Mouse (Mus musculus) embryonic facial prominence, embryonic 15.5 days (tissue): ENCODE results near the gene Art2b. TPM values are rescaled to one million over a fixed set of nuclear protein-coding genes. Genes with fewer than 3 reads are reported as not detected.
"Not testable (repeated sequence)": the region's sequence is repeated elsewhere in the genome, so short reads cannot be mapped to it uniquely, and the experiment has no call there.

Experiments
- ATAC-seq: fragments of 200-750 bp; cut with Nextera tagmentation; 2 replicates; pipeline ENCODE4 v1.8.0; 2017; ENCODE audit warnings: low read depth, moderate TSS enrichment; ENCODE audit not compliant: insufficient number of reproducible peaks, low FRiP score, low TSS enrichment
- H3K27ac ChIP-seq: fragments of 300-500 bp; sonication (generic); replicated peaks from 2 replicates; pipeline ENCODE4 v1.5.1; 2015; ENCODE audit warnings: mild to moderate bottlenecking, inconsistent platforms
- H3K27me3 ChIP-seq: fragments of 300-500 bp; sonication (generic); 2 replicates; pipeline ENCODE4 v1.6.1; 2015; ENCODE audit warnings: inconsistent platforms
- H3K36me3 ChIP-seq: fragments of 300-500 bp; sonication (generic); 2 replicates; pipeline ENCODE4 v1.6.1; 2015; ENCODE audit warnings: mild to moderate bottlenecking, inconsistent platforms
- H3K4me1 ChIP-seq: fragments of 300-500 bp; sonication (generic); 2 replicates; pipeline ENCODE4 v1.6.1; 2015; ENCODE audit warnings: inconsistent platforms
- H3K4me2 ChIP-seq: fragments of 300-500 bp; sonication (generic); replicated peaks from 2 replicates; pipeline ENCODE4 v1.6.1; 2015; ENCODE audit warnings: mild to moderate bottlenecking, inconsistent platforms
- H3K4me3 ChIP-seq: fragments of 300-500 bp; sonication (generic); replicated peaks from 2 replicates; pipeline ENCODE4 v1.5.1; 2015; ENCODE audit warnings: mild to moderate bottlenecking, inconsistent platforms
- H3K9ac ChIP-seq: fragments of 300-500 bp; sonication (generic); 2 replicates; pipeline ENCODE4 v1.6.1; 2015; ENCODE audit warnings: inconsistent platforms
- H3K9me3 ChIP-seq: fragments of 300-500 bp; sonication (generic); replicated peaks from 2 replicates; pipeline ENCODE4 v1.6.1; 2016; ENCODE audit warnings: inconsistent platforms
- WGBS: fragments of 180-500 bp; shearing (Covaris S2); methylation state at CpG from one replicate; pipeline ENCODE4 v1.1.7; 2015; 5-methylcytosine and 5-hydroxymethylcytosine counted together
- polyA plus RNA-seq: library from polyadenylated mRNA; unstranded; fragments of >200 nt; fragmentation: Nextera tagmentation; extraction: Ambion mirVana; gene quantifications from 2 replicates; pipeline ENCODE4 v1.2.1, GENCODE M21; 2015

Gene Art2b
- polyA plus RNA-seq: not detected in 2 replicates

GRCm38 (mm10) chr7:101585408-101585807 is at the start of gene Art2b:
TSS of gene Art2b (minus strand) at chr7:101585600.
- Histone ChIP-seq H3K4me3 (no peak within 1 kb of the TSS), H3K9me3 (no peaks in the 10 kb centered on the region), H3K27me3 (no peaks in the 10 kb centered on the region), H3K9ac (no peak within 1 kb of the TSS), H3K4me2 (no peak within 1 kb of the TSS), H3K36me3 (no peaks in the 10 kb centered on the region), H3K4me1 (no peaks in the 10 kb centered on the region), H3K27ac (no peak within 1 kb of the TSS)
- 84% methylated on average over 5 of the region's 5 CpGs for WGBS
- no peak for ATAC-seq

DNA sequence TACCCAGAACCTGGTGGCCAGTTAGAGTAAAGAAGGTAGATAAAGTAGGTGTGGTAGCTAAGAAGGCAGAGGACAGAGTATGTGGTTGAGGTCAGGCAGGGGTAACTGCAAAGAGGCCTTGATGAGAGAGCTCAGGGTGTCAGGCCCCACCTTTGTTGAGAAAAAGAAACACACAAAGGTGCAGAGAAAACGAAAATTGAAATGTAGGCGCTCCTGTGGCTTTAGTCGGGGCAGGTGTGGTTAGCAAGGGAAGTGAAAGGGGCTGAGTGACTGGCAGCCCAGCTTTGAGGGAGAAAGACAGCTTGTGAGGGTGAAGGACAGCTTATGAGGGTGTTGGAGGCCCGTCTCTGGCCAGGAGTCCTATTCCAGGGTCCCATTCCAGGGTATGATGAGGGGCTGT is 49.1 kb upstream of the Art2b start:
- 70% methylated on average over 4 of the region's 4 CpGs for WGBS

GRCm38 (mm10) chr7:101633629-101634177 is 48.3 kb upstream of the Art2b start:
- Histone ChIP-seq H3K27me3 (no peaks in the 10 kb centered on the region), H3K9me3 (no peaks in the 10 kb centered on the region), H3K4me2 (no peak overlapping the region), H3K27ac (no peak overlapping the region), H3K4me1 (no peaks in the 10 kb centered on the region), H3K4me3 (no peak overlapping the region), H3K9ac (no peak overlapping the region), H3K36me3 (no peaks in the 10 kb centered on the region)
- 79% methylated on average over 8 of the region's 8 CpGs for WGBS
- ATAC-seq: no peak

More for the DNA sequence above, 49.1 kb upstream of the Art2b start:
- ATAC-seq: no peak
- H3K4me2 ChIP-seq: no peak overlapping the region
- H3K36me3 ChIP-seq: no peaks in the 10 kb centered on the region
- no peak overlapping the region for H3K9ac ChIP-seq
- H3K27ac ChIP-seq: no peak overlapping the region
- no peak overlapping the region for H3K4me3 ChIP-seq
- H3K4me1 ChIP-seq: no peaks in the 10 kb centered on the region
- no peaks in the 10 kb centered on the region for H3K9me3 ChIP-seq
- no peaks in the 10 kb centered on the region for H3K27me3 ChIP-seq

GRCm38 (mm10) chr7:101628481-101628880 is 43.1 kb upstream of the Art2b start:
- 45% methylated on average over 2 of the region's 2 CpGs for WGBS

GRCm38 (mm10) chr7:101627166-101627565 is 41.8 kb upstream of the Art2b start:
- H3K9ac ChIP-seq, ATAC-seq, H3K4me3 ChIP-seq, H3K4me1 ChIP-seq, H3K27ac ChIP-seq, H3K9me3 ChIP-seq, H3K27me3 ChIP-seq, H3K36me3 ChIP-seq, H3K4me2 ChIP-seq: not testable (repeated sequence)
- WGBS: 58% methylated on average over 7 of the region's 7 CpGs

More at GRCm38 (mm10) chr7:101628481-101628880, 43.1 kb upstream of the Art2b start:
- no peak overlapping the region for H3K4me2 ChIP-seq
- H3K27me3 ChIP-seq: no peaks in the 10 kb centered on the region
- H3K9ac ChIP-seq: no peak overlapping the region
- H3K27ac ChIP-seq: no peak overlapping the region
- no peak for ATAC-seq
- H3K36me3 ChIP-seq: no peaks in the 10 kb centered on the region
- no peaks in the 10 kb centered on the region for H3K4me1 ChIP-seq
- no peaks in the 10 kb centered on the region for H3K9me3 ChIP-seq
- no peak overlapping the region for H3K4me3 ChIP-seq

GRCm38 (mm10) chr7:101624283-101624682 is 38.9 kb upstream of the Art2b start:
- H3K27me3 ChIP-seq: no peaks in the 10 kb centered on the region
- no peaks in the 10 kb centered on the region for H3K9me3 ChIP-seq
- no peak overlapping the region for H3K4me2 ChIP-seq
- no peaks in the 10 kb centered on the region for H3K36me3 ChIP-seq
- no peak for ATAC-seq
- no peak overlapping the region for H3K27ac ChIP-seq
- H3K4me3 ChIP-seq: no peak overlapping the region
- no peaks in the 10 kb centered on the region for H3K4me1 ChIP-seq
- 75% methylated on average over 6 of the region's 6 CpGs for WGBS
- H3K9ac ChIP-seq: no peak overlapping the region

DNA sequence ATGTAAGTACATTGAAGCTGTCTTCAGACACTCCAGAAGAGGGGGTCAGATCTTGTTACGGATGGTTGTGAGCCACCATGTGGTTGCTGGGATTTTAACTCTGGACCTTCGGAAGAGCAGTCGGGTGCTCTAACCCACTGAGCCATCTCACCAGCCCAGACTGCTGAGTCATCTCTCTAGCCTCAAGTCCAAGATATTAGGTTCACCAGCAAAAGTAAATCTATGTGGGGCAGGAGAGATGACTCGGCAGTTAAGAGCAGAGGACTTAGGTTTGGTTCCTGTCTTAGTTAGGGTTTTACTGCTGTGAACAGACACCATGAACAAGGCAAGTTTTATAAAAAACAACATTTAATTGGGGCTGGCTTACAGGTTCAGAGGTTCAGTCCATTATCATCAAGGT is 36.5 kb upstream of the Art2b start:
- not testable (repeated sequence) for H3K9me3 ChIP-seq, H3K4me3 ChIP-seq, H3K4me1 ChIP-seq, H3K27ac ChIP-seq, H3K9ac ChIP-seq, H3K27me3 ChIP-seq, ATAC-seq, H3K36me3 ChIP-seq, H3K4me2 ChIP-seq
- 84% methylated on average over 4 of the region's 4 CpGs for WGBS

DNA sequence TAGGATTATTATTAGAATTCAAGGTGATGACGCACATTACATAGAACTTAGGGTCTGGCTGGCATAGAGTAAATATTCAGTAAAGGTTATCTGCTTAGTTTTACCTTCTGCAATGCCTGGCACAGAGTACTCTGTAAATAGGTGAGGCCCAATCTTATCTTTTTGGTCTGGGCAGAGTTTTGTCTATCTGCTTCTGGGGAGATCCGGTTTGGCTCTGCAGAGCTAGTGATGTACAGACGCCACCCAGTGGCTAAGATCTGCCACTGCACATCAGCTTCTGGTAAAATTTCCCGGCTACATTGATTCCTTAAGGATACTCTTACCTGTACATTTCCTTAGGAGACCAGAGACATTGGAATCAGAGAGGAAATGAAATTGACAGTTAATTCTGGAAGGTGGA is 35.0 kb upstream of the Art2b start:
- Histone ChIP-seq H3K27ac (no peak overlapping the region), H3K4me1 (no peaks in the 10 kb centered on the region), H3K9ac (no peak overlapping the region), H3K27me3 (no peaks in the 10 kb centered on the region), H3K4me3 (no peak overlapping the region), H3K4me2 (no peak overlapping the region), H3K36me3 (no peaks in the 10 kb centered on the region), H3K9me3 (no peaks in the 10 kb centered on the region)
- WGBS: 27% methylated on average over 4 of the region's 4 CpGs
- ATAC-seq: no peak

- Histone ChIP-seq H3K27me3 (no peaks in the 10 kb centered on the region), H3K27ac (no peak overlapping the region), H3K9me3 (no peaks in the 10 kb centered on the region), H3K4me2 (no peak overlapping the region), H3K4me3 (no peak overlapping the region), H3K9ac (no peak overlapping the region), H3K4me1 (no peaks in the 10 kb centered on the region), H3K36me3 (no peaks in the 10 kb centered on the region)
- no peak for ATAC-seq
- WGBS: 85% methylated on average over 7 of the region's 7 CpGs
These were observed 32.9 kb upstream of the Art2b start for GRCm38 (mm10) chr7:101618273-101618672.

GRCm38 (mm10) chr7:101617438-101618165 is 32.2 kb upstream of the Art2b start:
- WGBS: 60% methylated on average over 10 of the region's 10 CpGs
- H3K4me2 ChIP-seq: no peak overlapping the region
- H3K4me3 ChIP-seq: no peak overlapping the region
- no peaks in the 10 kb centered on the region for H3K4me1 ChIP-seq
- no peaks in the 10 kb centered on the region for H3K36me3 ChIP-seq
- no peak overlapping the region for H3K9ac ChIP-seq
- no peaks in the 10 kb centered on the region for H3K9me3 ChIP-seq
- H3K27me3 ChIP-seq: no peaks in the 10 kb centered on the region
- no peak overlapping the region for H3K27ac ChIP-seq
- no peak for ATAC-seq

DNA sequence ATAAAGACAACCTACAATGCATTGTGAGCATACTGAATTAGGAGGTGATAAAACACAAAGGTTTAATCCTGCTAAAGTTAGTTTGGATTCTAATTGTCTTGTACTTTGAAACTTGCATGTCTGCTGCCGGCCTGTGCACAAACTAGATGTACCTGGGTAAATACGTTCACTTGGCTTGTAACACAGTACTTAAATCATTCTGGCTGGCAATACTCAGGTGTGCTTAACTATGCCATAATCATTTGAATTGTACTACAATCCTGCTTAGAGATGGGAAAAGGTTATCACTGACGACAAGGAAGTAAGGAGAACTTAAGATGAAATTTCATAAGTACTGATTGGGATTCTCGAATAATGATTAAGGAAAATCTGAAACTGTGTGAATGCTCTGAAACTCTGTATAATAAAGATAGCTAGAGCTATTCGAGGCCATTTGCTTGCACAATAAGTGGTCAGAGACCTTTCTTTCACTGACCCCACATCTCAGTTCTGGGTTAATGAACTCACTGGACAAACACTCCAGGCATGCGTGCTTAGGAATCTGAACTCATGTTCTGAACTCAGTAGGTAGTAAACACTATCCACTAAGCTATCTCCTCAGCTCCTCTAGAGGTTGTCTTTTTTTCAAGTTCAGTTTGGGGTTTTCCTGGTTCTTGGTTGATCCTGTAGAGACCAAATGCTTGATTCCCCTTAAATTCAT is 30.9 kb upstream of the Art2b start:
- no peak overlapping the region for H3K4me3 ChIP-seq
- no peak overlapping the region for H3K4me2 ChIP-seq
- H3K27me3 ChIP-seq: no peaks in the 10 kb centered on the region
- ATAC-seq: no peak
- H3K4me1 ChIP-seq: no peaks in the 10 kb centered on the region
- no peaks in the 10 kb centered on the region for H3K36me3 ChIP-seq
- H3K9ac ChIP-seq: no peak overlapping the region
- H3K27ac ChIP-seq: no peak overlapping the region
- WGBS: 79% methylated on average over 6 of the region's 6 CpGs
- no peaks in the 10 kb centered on the region for H3K9me3 ChIP-seq
